Mouse (Mus musculus) heart, embryonic 10.5 days (tissue): Measurements from ENCODE around the gene Tmprss2. TPM values are rescaled to one million over a fixed set of nuclear protein-coding genes. Genes with fewer than 3 reads are reported as not detected.

ENCODE experiments used
- polyA plus RNA-seq: library from polyadenylated mRNA; unstranded; fragments of >200 nt; fragmentation: Nextera tagmentation; extraction: Ambion mirVana; gene quantifications from 2 replicates; pipeline ENCODE4 v1.2.1, GENCODE M21; 2016

Tmprss2 gene
- polyA plus RNA-seq, 1 experiment from 2014 or later, result 2.5 TPM

Other genes with a start within 250 kb of the Tmprss2 start
- not detected in 2 replicates for gene Mx1, start 148.3 kb downstream of the Tmprss2 start, polyA plus RNA-seq
- not detected in 2 replicates for gene Fam3b, start 96.4 kb downstream of the Tmprss2 start, polyA plus RNA-seq
- gene Ripk4, start 152.6 kb upstream of the Tmprss2 start, polyA plus RNA-seq, result 4.8 and 5.4 TPM in 2 replicates
- gene Prdm15, start 240.7 kb upstream of the Tmprss2 start, polyA plus RNA-seq, result 9.7 and 9.8 TPM in 2 replicates